Mouse (Mus musculus): ENCODE data around the gene Nr1i3. TPM values are rescaled to one million over a fixed set of nuclear protein-coding genes. Genes with fewer than 3 reads are reported as not detected.

The Nr1i3 gene
- total and polyA plus RNA-seq, 3 experiments = 0.16 TPM; not detected in 2

- Histone ChIP-seq H3K27me3 (ENCODE audit: insufficient read depth, low read length) (peaks cover 3% of the 10 kb centered on the region; the same call in 1 of the 2 replicates), H3K9me3 (replicated peaks) (no peaks in the 10 kb centered on the region), H3K36me3 (replicated peaks) (peaks cover 22% of the 10 kb centered on the region), H3K4me3 (ENCODE audit: low read depth, low read length) (no peak overlapping the region), H3K4me1 (ENCODE audit: insufficient read depth, low read depth, low read length) (peaks cover 18% of the 10 kb centered on the region)
- no peak for TF ChIP-seq GATA2 (IDR thresholded peaks at IDR 0.05; ENCODE audit: borderline replicate concordance, low read depth, low read length)
- TF ChIP-seq TAL1 (conservative IDR thresholded peaks at IDR 0.05; ENCODE audit: low read depth, low read length) = no peak
- no peak for TF ChIP-seq CTCF (IDR thresholded peaks at IDR 0.05; ENCODE audit: low read depth, low read length)
- no peak for TF ChIP-seq POLR2AphosphoS5 (IDR thresholded peaks at IDR 0.05; ENCODE audit: insufficient replicate concordance, low read depth, low read length)
- no peak for TF ChIP-seq GATA1 (IDR thresholded peaks at IDR 0.05; ENCODE audit: borderline replicate concordance, low read length)
- DNase-seq (ENCODE audit: low spot score) (no peak), ATAC-seq (ENCODE audit: extremely low read depth, insufficient number of reproducible peaks, low FRiP score, poor library complexity, severe bottlenecking) (no peak)
These were observed 10.0 kb downstream of the Nr1i3 start for GRCm38 (mm10) chr1:171223796-171224195.

- ATAC-seq (ENCODE audit: extremely low read depth, insufficient number of reproducible peaks, low FRiP score, poor library complexity, severe bottlenecking) = no peak
- H3K36me3 ChIP-seq (replicated peaks) = peaks cover 12% of the 10 kb centered on the region
- no peak for DNase-seq (ENCODE audit: low spot score)
- no peak within 1 kb of the TSS for H3K4me3 ChIP-seq (ENCODE audit: low read depth, low read length)
- no peaks in the 10 kb centered on the region for H3K9me3 ChIP-seq (replicated peaks)
- TF ChIP-seq TAL1 (conservative IDR thresholded peaks at IDR 0.05; ENCODE audit: low read depth, low read length) = no peak
- TF ChIP-seq POLR2AphosphoS5 (IDR thresholded peaks at IDR 0.05; ENCODE audit: insufficient replicate concordance, low read depth, low read length) = no peak
- H3K27me3 ChIP-seq (ENCODE audit: insufficient read depth, low read length) = peaks cover 6% of the 10 kb centered on the region
- peaks cover 18% of the 10 kb centered on the region for H3K4me1 ChIP-seq (ENCODE audit: insufficient read depth, low read depth, low read length)
These were observed 11.1 kb downstream of the Nr1i3 start, which contains the start of gene Apoa2 for GRCm38 (mm10) chr1:171224857-171225256. Gene Apoa2 (plus strand): TSS chr1:171225054.

GRCm38 (mm10) chr1:171226780-171227179, 13.0 kb downstream of the Nr1i3 start:
- DNase-seq (ENCODE audit: low spot score) (no peak), ATAC-seq (ENCODE audit: extremely low read depth, insufficient number of reproducible peaks, low FRiP score, poor library complexity, severe bottlenecking) (no peak)
- no peak overlapping the region for H3K4me3 ChIP-seq (ENCODE audit: low read depth, low read length)
- no peaks in the 10 kb centered on the region for H3K9me3 ChIP-seq (replicated peaks)
- TF ChIP-seq GATA2 (IDR thresholded peaks at IDR 0.05; ENCODE audit: borderline replicate concordance, low read depth, low read length) (no peak), CTCF (IDR thresholded peaks at IDR 0.05; ENCODE audit: low read depth, low read length) (no peak), GATA1 (IDR thresholded peaks at IDR 0.05; ENCODE audit: borderline replicate concordance, low read length) (no peak)
- H3K4me1 ChIP-seq (ENCODE audit: insufficient read depth, low read depth, low read length) = peaks cover 11% of the 10 kb centered on the region
- no peaks in the 10 kb centered on the region for H3K36me3 ChIP-seq (replicated peaks)
- peaks cover 6% of the 10 kb centered on the region for H3K27me3 ChIP-seq (ENCODE audit: insufficient read depth, low read length)

GRCm38 (mm10) chr1:171227879-171228278, 14.1 kb downstream of the Nr1i3 start:
- ATAC-seq (ENCODE audit: extremely low read depth, insufficient number of reproducible peaks, low FRiP score, poor library complexity, severe bottlenecking) (no peak), DNase-seq (ENCODE audit: low spot score) (no peak)
- Histone ChIP-seq H3K9me3 (replicated peaks) (no peaks in the 10 kb centered on the region), H3K36me3 (replicated peaks) (peaks cover 3% of the 10 kb centered on the region), H3K4me3 (ENCODE audit: low read depth, low read length) (no peak overlapping the region), H3K4me1 (ENCODE audit: insufficient read depth, low read depth, low read length) (peaks cover 13% of the 10 kb centered on the region), H3K27me3 (ENCODE audit: insufficient read depth, low read length) (peaks cover 6% of the 10 kb centered on the region)
- no peak for TF ChIP-seq POLR2AphosphoS5 (IDR thresholded peaks at IDR 0.05; ENCODE audit: insufficient replicate concordance, low read depth, low read length)
- TF ChIP-seq TAL1 (conservative IDR thresholded peaks at IDR 0.05; ENCODE audit: low read depth, low read length) = no peak
- TF ChIP-seq CTCF (IDR thresholded peaks at IDR 0.05; ENCODE audit: low read depth, low read length) = no peak
- TF ChIP-seq GATA1 (IDR thresholded peaks at IDR 0.05; ENCODE audit: borderline replicate concordance, low read length) = no peak
- TF ChIP-seq GATA2 (IDR thresholded peaks at IDR 0.05; ENCODE audit: borderline replicate concordance, low read depth, low read length) = no peak

GRCm38 (mm10) chr1:171229750-171230149, 16.0 kb downstream of the Nr1i3 start:
- TF ChIP-seq TAL1 (conservative IDR thresholded peaks at IDR 0.05; ENCODE audit: low read depth, low read length) (no peak), CTCF (IDR thresholded peaks at IDR 0.05; ENCODE audit: low read depth, low read length) (no peak), POLR2AphosphoS5 (IDR thresholded peaks at IDR 0.05; ENCODE audit: insufficient replicate concordance, low read depth, low read length) (no peak), GATA2 (IDR thresholded peaks at IDR 0.05; ENCODE audit: borderline replicate concordance, low read depth, low read length) (no peak), GATA1 (IDR thresholded peaks at IDR 0.05; ENCODE audit: borderline replicate concordance, low read length) (no peak)
- DNase-seq (ENCODE audit: low spot score) (no peak), ATAC-seq (ENCODE audit: extremely low read depth, insufficient number of reproducible peaks, low FRiP score, poor library complexity, severe bottlenecking) (no peak)
- Histone ChIP-seq H3K36me3 (replicated peaks) (peaks cover 20% of the 10 kb centered on the region), H3K27me3 (ENCODE audit: insufficient read depth, low read length) (peaks cover 6% of the 10 kb centered on the region), H3K4me3 (ENCODE audit: low read depth, low read length) (no peak overlapping the region), H3K9me3 (replicated peaks) (no peaks in the 10 kb centered on the region), H3K4me1 (ENCODE audit: insufficient read depth, low read depth, low read length) (peaks cover 19% of the 10 kb centered on the region)

- Histone ChIP-seq H3K27me3 (ENCODE audit: insufficient read depth, low read length) (peaks cover 6% of the 10 kb centered on the region), H3K36me3 (replicated peaks) (peaks cover 24% of the 10 kb centered on the region), H3K9me3 (replicated peaks) (no peaks in the 10 kb centered on the region), H3K4me1 (ENCODE audit: insufficient read depth, low read depth, low read length) (peaks cover 20% of the 10 kb centered on the region), H3K4me3 (ENCODE audit: low read depth, low read length) (no peak overlapping the region)
- TF ChIP-seq GATA1 (IDR thresholded peaks at IDR 0.05; ENCODE audit: borderline replicate concordance, low read length) (no peak), POLR2AphosphoS5 (IDR thresholded peaks at IDR 0.05; ENCODE audit: insufficient replicate concordance, low read depth, low read length) (no peak), GATA2 (IDR thresholded peaks at IDR 0.05; ENCODE audit: borderline replicate concordance, low read depth, low read length) (no peak), TAL1 (conservative IDR thresholded peaks at IDR 0.05; ENCODE audit: low read depth, low read length) (no peak), CTCF (IDR thresholded peaks at IDR 0.05; ENCODE audit: low read depth, low read length) (no peak)
- ATAC-seq (ENCODE audit: extremely low read depth, insufficient number of reproducible peaks, low FRiP score, poor library complexity, severe bottlenecking) (no peak), DNase-seq (ENCODE audit: low spot score) (no peak)
These were observed 16.4 kb downstream of the Nr1i3 start for GRCm38 (mm10) chr1:171230215-171230614.
